Mouse (Mus musculus): ENCODE measurements around the gene Cfap57. TPM values are rescaled to one million over a fixed set of nuclear protein-coding genes. Genes with fewer than 3 reads are reported as not detected.
"Not testable (repeated sequence)": the region's sequence is repeated elsewhere in the genome, so short reads cannot be mapped to it uniquely, and the experiment has no call there.

The Cfap57 gene
- total RNA-seq, 1 experiment from 2014 or later: not detected

GRCm38 (mm10) chr4:118568709-118569108 is 51.9 kb downstream of the Cfap57 start:
- ATAC-seq (replicated peaks; ENCODE audit: insufficient number of reproducible peaks, low FRiP score, low TSS enrichment, poor library complexity, severe bottlenecking): no peak

GRCm38 (mm10) chr4:118566161-118566676 is 54.4 kb downstream of the Cfap57 start:
- no peak for ATAC-seq (replicated peaks; ENCODE audit: insufficient number of reproducible peaks, low FRiP score, low TSS enrichment, poor library complexity, severe bottlenecking)

GRCm38 (mm10) chr4:118564926-118565279 is 55.7 kb downstream of the Cfap57 start:
- ATAC-seq (replicated peaks; ENCODE audit: insufficient number of reproducible peaks, low FRiP score, low TSS enrichment, poor library complexity, severe bottlenecking): no peak

DNA sequence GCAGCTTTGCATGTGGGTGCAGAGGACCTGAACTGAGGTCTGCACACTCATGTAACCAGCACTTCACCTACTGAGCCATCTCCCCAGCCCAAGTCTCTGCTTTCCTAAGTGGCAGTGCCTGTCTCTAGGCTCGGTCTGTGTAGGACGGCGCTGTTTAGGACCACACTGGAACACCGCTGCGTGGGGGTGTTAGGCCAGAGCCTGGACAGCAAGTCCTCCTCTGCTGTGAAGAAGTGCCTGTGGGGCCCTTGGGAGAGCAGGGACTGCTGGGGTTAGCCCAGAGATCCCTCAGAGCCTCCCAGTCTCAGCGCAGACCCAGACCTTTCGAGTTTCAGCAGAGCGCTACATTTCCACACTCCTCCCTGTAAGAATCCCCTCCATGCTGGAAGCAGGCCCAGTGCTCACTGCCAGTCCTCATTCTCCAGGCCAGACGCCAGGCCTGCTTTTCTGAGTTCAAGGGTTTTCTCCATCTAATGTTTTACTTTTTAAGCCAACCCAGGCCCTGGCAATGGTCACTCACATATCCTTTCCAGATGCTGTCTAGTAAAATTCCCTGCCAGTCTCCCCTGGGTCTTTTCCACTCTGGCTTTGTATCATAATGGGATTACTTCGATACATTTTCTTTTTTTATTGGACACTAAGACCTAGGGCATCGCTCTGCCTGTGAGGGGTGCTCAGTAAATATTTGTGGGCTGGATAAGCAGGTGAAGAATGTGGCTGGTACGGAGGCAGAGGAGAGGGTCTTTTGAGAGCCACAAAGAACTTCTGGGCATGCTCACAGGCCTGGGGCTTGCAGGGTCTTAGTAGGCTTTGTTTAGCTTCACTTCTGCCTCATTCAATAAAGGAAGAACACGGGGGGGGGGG is 56.3 kb downstream of the Cfap57 start:
- no peak for ATAC-seq (replicated peaks; ENCODE audit: insufficient number of reproducible peaks, low FRiP score, low TSS enrichment, poor library complexity, severe bottlenecking)

GRCm38 (mm10) chr4:118553039-118553649 is 67.4 kb downstream of the Cfap57 start:
- ATAC-seq (replicated peaks; ENCODE audit: insufficient number of reproducible peaks, low FRiP score, low TSS enrichment, poor library complexity, severe bottlenecking): no peak

- not testable (repeated sequence) for ATAC-seq (replicated peaks; ENCODE audit: insufficient number of reproducible peaks, low FRiP score, low TSS enrichment, poor library complexity, severe bottlenecking)
Observed at GRCm38 (mm10) chr4:118548130-118548480, 72.5 kb downstream of the Cfap57 start.

DNA sequence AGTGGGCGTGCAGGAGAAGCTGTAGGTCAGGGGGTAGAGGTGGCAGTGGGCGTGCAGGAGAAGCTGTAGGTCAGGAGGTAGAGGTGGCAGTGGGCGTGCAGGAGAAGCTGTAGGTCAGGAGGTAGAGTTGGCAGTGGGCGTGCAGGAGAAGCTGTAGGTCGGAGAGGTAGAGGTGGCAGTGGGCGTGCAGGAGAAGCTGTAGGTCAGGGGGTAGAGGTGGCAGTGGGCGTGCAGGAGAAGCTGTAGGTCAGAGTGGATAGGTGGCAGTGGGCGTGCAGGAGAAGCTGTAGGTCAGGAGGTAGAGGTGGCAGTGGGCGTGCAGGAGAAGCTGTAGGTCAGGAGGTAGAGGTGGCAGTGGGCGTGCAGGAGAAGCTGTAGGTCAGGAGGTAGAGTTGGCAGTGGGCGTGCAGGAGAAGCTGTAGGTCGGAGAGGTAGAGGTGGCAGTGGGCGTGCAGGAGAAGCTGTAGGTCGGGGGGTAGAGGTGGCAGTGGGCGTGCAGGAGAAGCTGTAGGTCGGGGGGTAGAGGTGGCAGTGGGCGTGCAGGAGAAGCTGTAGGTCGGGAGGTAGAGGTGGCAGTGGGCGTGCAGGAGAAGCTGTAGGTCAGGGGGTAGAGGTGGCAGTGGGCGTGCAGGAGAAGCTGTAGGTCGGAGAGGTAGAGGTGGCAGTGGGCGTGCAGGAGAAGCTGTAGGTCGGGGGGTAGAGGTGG is 73.0 kb downstream of the Cfap57 start:
- ATAC-seq (replicated peaks; ENCODE audit: insufficient number of reproducible peaks, low FRiP score, low TSS enrichment, poor library complexity, severe bottlenecking): not testable (repeated sequence)

DNA sequence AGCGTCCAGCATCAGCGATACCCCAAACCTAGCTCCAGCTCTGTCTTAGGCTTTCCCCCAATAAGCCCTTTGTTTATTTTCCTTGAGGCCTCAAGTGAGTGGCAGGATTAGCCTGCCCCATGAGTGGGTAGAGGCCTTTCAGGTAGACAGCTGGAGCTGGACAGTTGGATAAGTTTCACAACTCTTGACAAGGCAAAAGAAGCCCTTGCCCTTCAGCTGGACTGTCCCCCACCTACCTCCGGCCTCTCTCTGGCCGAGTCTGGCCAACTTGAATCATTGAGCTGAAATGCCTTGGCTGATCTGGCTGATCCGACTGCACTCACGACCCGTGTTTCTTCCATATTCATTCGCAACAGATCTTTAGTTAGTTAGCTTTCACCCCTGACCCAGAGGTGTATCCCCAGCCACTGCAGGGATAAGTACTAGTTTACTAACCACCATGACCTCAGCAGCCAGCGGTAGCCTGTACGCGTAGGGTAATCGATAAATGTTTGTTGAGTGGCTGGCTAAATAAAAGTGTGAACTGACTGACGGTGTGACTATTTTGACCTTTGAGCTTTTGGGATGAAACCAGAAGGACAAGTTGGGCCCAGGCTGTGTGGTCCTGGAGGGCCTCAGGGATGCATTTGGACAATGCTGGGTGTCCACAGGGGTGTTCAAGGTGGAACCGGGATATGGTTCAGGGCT is 76.0 kb downstream of the Cfap57 start:
- ATAC-seq (replicated peaks; ENCODE audit: insufficient number of reproducible peaks, low FRiP score, low TSS enrichment, poor library complexity, severe bottlenecking): no peak

- ATAC-seq (replicated peaks; ENCODE audit: insufficient number of reproducible peaks, low FRiP score, low TSS enrichment, poor library complexity, severe bottlenecking): no peak
Observed at GRCm38 (mm10) chr4:118543592-118544260, 76.9 kb downstream of the Cfap57 start, which contains the start of gene Tmem125. Gene Tmem125, minus strand, starts transcription at chr4:118544044.

DNA sequence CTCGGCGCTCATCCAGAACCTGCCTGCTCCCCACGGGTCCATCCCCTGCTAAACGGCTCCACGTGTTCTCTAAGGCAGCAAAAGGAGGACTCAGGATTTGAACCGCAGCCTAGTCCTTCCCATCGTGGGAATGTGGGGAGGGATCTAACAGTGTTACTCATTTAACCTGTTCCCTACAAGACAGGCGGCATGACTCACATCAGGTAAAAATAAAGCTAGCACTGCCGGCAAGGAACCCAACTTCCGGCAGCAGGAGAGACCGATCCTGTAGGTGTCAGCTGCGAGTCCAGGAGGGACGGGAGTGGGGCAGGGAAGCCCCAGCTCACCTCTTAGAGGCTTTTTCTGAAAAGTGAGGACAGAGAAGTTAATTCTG is 77.4 kb downstream of the Cfap57 start:
- ATAC-seq (replicated peaks; ENCODE audit: insufficient number of reproducible peaks, low FRiP score, low TSS enrichment, poor library complexity, severe bottlenecking): no peak

DNA sequence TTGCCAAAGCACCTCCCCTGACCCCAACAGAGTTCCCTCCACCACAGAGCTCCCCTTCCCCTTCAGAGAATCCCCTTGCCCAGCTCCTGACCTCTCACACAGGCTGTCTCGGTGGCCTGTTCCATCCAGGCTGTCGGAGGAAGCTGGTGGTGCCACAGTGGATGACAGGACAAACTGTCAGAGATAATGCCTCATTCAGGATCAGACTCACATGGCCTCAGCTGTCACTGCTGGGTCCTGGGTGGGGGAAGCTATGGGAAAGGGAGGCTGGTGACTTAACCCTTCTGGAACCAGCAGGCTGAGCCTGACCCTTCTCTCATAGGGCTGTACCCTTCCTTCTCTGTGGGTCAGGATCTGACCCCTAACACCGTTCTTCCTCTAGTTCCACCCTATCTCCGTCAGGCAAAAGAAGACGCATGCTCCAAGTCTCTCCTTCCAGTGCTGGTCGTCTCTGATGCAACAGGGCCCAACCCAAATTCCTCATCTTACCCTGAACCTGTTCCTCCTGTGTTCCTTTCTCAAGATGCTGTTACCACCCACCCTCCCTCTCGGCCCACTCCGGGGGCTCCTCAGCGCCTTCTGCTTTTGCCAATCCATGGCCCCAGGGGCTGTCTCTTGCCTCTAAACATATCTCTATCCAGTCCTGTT is 77.9 kb downstream of the Cfap57 start:
- no peak for ATAC-seq (replicated peaks; ENCODE audit: insufficient number of reproducible peaks, low FRiP score, low TSS enrichment, poor library complexity, severe bottlenecking)

- ATAC-seq (replicated peaks; ENCODE audit: insufficient number of reproducible peaks, low FRiP score, low TSS enrichment, poor library complexity, severe bottlenecking): no peak
Observed at GRCm38 (mm10) chr4:118539904-118540303, 80.7 kb downstream of the Cfap57 start.

DNA sequence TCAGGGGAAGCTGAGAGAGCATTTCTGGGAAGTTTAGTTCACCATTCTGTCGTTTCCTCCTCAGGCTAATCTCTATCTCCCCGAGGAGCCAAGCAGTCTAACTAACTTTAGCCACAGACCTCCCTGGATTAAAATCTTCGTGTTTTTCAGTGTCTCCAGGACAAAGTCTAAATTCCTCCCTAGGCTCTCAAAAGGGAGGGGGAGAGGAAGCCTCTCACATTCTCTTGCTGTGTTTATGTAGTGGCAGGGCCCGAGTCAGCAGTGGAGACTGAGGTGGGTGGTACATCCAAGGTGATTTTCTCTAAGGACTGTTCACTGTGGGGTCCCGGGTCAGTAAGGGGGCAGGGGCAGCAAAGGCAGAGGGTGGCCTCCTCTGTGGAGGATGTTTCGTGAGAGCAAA is 82.8 kb downstream of the Cfap57 start:
- no peak for ATAC-seq (replicated peaks; ENCODE audit: insufficient number of reproducible peaks, low FRiP score, low TSS enrichment, poor library complexity, severe bottlenecking)

GRCm38 (mm10) chr4:118535610-118536009 is 85.0 kb downstream of the Cfap57 start:
- ATAC-seq (replicated peaks; ENCODE audit: insufficient number of reproducible peaks, low FRiP score, low TSS enrichment, poor library complexity, severe bottlenecking): no peak

DNA sequence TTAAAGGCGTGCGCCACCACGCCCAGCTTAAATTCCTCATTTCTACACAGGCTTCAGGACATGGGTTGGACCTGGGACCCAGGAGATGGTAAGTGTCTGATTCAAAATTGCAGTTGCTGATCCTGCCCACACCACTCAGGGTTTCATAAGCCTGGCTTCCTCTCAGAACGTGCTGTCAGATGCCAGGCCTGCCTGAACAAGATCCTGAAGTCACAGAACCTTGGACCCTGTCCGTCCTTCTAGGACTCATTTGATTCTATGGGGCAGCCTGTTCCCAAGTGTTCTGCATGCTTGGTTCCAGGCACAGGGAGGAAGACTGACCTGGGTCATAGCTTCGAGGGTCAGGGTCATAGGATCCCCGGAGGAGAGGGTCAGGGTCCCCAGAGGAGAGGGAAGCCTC is 87.0 kb downstream of the Cfap57 start:
- ATAC-seq (replicated peaks; ENCODE audit: insufficient number of reproducible peaks, low FRiP score, low TSS enrichment, poor library complexity, severe bottlenecking): no peak

- no peak for ATAC-seq (replicated peaks; ENCODE audit: insufficient number of reproducible peaks, low FRiP score, low TSS enrichment, poor library complexity, severe bottlenecking)
Observed at GRCm38 (mm10) chr4:118533156-118533555, 87.4 kb downstream of the Cfap57 start.

DNA sequence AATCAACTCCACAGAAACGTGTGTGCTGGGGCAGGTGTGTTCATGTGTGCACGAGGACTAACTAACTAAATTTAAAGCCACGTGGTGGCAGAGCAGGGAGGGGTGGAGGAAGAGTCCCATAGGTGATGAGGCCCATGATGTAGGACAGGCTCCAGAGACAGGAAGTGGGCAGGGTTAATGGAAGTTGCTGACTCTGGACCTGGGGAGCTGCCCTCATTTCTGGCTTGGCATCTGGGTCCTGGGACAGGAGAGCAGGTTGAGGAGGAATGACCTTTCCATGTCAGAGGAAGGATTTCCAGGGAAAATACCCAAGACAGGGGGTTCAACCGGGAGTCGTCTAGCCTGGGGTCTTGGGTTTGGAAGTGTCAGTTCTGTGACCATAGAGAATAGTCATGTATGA is 87.9 kb downstream of the Cfap57 start:
- no peak for ATAC-seq (replicated peaks; ENCODE audit: insufficient number of reproducible peaks, low FRiP score, low TSS enrichment, poor library complexity, severe bottlenecking)

DNA sequence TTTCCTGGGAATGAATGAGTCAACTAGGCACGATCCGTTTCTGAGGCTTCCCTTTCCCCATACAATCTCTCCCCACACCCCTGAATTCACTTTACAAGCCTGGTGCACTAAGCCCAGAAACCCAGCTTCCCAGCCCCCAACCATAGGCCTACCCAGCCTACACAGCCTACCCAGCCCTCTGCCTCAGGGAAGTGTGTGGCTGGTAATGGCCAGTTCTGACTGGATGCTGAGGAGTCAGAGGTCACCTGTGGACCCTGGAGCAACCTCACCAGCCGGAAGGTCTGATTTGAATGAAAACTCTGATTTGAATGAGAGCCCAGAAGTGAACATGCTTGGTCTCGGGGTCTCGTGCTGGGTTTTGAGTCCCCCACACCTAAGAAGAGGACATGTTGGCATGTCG is 92.9 kb downstream of the Cfap57 start:
- no peak for ATAC-seq (replicated peaks; ENCODE audit: insufficient number of reproducible peaks, low FRiP score, low TSS enrichment, poor library complexity, severe bottlenecking)
